Mouse (Mus musculus) v-Abl transformed pro-B cells (cell line): ENCODE data around the gene Rbm5.

Source experiments
- in situ Hi-C, 2 experiments: fragments of 400-800 bp; cut with MboI; formaldehyde crosslinking; loops; one replicate each; pipeline ENCODE4 v1.15.1; 2025; ENCODE audit not compliant: unreplicated experiment in 2 of 2

The Rbm5 gene

GRCm38 (mm10) chr9:107770374-107771290, at the start of gene Rbm5:
Gene Rbm5, minus strand, starts transcription at chr9:107770996.
- in situ Hi-C loops, result loop anchor here (25.0 kb wide), 3 partner anchors 292 to 767 kb away; partner anchors contain the start of gene Amigo3 (in 1 of the 2)

- in situ Hi-C loops, result no loop called here
These were observed 41.3 kb upstream of the Rbm5 start for GRCm38 (mm10) chr9:107812132-107812531.

- in situ Hi-C loops, result no loop called here
These were observed 40.2 kb upstream of the Rbm5 start for GRCm38 (mm10) chr9:107810985-107811384.

DNA sequence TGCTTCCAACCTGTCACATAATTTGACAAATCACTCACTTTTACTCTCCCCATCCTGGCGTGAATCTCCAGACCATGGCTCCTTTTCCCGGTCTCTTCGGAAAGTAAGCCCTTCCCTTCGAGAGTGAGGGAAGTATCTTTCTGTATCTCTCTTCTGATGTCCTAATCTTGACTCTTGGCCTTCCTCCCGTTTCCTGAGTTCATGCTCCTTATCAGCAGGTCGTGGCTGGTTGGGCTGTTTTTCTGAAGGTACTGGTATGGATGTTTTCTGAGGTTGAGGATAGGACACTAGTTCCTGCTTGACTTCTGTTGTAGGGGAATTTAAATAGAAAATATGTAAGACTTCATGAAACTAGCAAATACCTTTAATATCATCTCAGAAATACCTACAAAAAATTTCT, 20.9 kb upstream of the Rbm5 start:
- in situ Hi-C loops, result no loop called here

- in situ Hi-C loops, result no loop called here
These were observed 11.9 kb upstream of the Rbm5 start for GRCm38 (mm10) chr9:107782536-107783203.

GRCm38 (mm10) chr9:107776809-107777208, 6.0 kb upstream of the Rbm5 start:
- in situ Hi-C loops, result no loop called here

- in situ Hi-C loops, result loop anchor here (25.0 kb wide), 3 partner anchors 288 to 763 kb away; partner anchors contain the start of gene Amigo3 (in 1 of the 2)
These were observed 3.6 kb upstream of the Rbm5 start for GRCm38 (mm10) chr9:107774411-107774810.

GRCm38 (mm10) chr9:107771782-107772181, 986 bp upstream of the Rbm5 start:
- in situ Hi-C loops, result loop anchor here (25.0 kb wide), 3 partner anchors 291 to 766 kb away; partner anchors contain the start of gene Amigo3 (in 1 of the 2)

GRCm38 (mm10) chr9:107770037-107770373, 791 bp downstream of the Rbm5 start:
- in situ Hi-C loops, result loop anchor here (25.0 kb wide), 3 partner anchors 292 to 767 kb away; partner anchors contain the start of gene Amigo3 (in 1 of the 2)

GRCm38 (mm10) chr9:107769445-107770000, 1.3 kb downstream of the Rbm5 start:
- in situ Hi-C loops, result loop anchor here (10.0 to 25.0 kb wide), 4 partner anchors 293 to 775 kb away; partner anchors contain the start of gene Amigo3 (in 1 of the 2)

DNA sequence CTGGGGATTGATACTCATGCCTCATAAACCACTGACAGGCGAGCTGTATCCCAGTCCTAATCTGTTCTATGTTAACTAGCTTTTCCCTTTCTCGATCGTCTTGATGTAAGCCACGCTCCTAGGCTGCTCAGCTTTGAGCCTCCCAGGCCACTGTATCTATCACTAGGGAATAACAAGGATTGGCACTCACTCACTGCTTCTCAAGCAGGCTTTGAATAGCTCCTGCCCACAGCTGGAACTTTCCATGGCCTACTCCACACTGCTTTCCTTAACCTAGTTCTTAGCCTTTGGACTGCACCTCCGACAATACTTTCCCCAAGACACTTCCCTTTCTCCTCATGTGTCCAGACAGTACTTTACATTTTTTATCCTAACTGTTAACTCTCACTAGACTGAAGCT, 1.9 kb downstream of the Rbm5 start:
- in situ Hi-C loops, result loop anchor here (10.0 to 25.0 kb wide), 4 partner anchors 293 to 776 kb away; partner anchors contain the start of gene Amigo3 (in 1 of the 2)

GRCm38 (mm10) chr9:107759593-107759992, 11.2 kb downstream of the Rbm5 start:
- in situ Hi-C loops, result loop anchor here (25.0 kb wide), 3 partner anchors 303 to 778 kb away; partner anchors contain the start of gene Amigo3 (in 1 of the 2)

DNA sequence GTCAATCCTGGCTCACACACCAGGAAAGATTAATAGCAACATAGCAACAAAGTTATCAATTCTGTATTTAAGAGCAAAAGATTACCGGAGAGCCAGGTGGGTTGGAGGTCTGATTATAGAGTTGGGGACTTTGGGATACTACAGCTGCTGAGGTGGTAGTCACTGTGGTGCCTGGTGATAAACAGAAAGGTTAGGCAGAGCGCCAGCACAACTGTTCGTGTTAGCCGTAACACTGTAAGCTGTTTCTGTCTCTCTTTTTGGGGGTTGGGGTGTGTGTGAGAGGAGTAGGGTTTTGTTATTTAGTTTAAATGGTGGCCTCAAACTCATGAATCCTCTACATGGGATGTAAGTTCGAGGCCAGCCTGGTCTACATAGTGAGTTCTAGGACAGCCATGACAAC, 20.4 kb downstream of the Rbm5 start:
- in situ Hi-C loops, result loop anchor here (25.0 kb wide), 3 partner anchors 312 to 787 kb away; partner anchors contain the start of gene Amigo3 (in 1 of the 2)

DNA sequence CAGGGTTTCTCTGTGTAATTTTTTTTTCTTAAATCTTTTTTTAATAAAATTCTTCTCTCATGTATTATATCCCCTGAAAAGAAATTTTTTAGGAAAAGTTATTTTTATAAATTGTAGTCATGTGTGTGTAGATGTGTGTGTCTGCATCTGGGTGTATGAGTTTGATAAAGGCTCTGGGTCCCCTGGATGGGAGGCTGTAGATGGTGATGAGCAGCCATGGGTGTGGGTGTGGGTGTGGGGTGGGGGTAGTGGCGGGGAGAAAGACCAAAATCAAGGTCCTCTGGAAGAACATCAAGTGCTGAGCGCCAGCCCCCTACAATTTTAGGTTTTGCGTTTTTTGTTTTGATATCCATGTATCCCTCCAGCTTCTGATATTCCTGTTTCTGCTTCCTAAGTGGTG, 22.7 kb downstream of the Rbm5 start:
- in situ Hi-C loops, result no loop called here

DNA sequence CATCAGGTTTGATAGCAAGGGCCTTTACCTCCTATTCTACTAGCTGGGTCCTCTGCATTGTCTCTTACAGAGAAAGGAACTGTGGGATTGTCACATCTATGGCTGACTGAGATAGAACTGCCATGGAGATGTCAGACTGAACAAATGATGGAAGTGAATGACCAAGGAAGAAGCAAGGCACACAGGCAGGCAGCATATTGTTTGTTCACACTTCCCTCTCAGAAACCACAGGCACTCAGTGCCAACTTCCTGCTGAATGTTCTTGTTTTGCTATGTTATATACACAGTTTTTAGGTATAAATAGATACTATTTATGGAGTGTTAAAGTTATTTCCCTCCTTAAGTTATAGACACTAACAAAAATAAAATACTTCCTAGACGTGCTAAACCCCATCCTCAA, 23.5 kb downstream of the Rbm5 start:
- in situ Hi-C loops, result no loop called here

- in situ Hi-C loops, result no loop called here
These were observed 24.1 kb downstream of the Rbm5 start for GRCm38 (mm10) chr9:107746679-107747078.

- in situ Hi-C loops, result no loop called here
These were observed 26.7 kb downstream of the Rbm5 start for GRCm38 (mm10) chr9:107744061-107744460.

DNA sequence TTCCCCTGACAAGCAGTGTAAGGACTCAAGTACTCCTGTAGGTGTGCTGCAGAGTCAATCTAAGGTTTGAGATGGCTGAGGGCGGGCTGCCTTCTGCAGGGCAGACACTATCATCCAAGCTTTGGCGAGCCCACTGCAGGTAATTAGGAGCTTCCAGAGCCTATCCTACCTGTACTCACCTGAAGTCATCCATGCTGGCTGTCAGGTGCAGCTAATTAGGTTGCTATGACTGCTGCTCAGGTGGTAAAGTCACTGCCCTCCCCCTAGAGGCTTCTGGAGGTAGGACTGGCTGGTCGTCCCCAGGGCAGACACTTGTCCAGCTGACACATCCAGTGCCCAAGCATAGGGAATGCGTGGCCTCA, 32.0 kb downstream of the Rbm5 start:
- in situ Hi-C loops, result loop anchor here (5.0 kb wide), 5 partner anchors 52 to 142 kb away; partner anchors contain the start of gene Sema3b (in 1 of the 2)

GRCm38 (mm10) chr9:107738020-107738840, 32.6 kb downstream of the Rbm5 start:
- in situ Hi-C loops, result loop anchor here (5.0 kb wide), 5 partner anchors 51 to 141 kb away; partner anchors contain the start of gene Sema3b (in 1 of the 2)

- in situ Hi-C loops, result loop anchor here (5.0 kb wide), 5 partner anchors 49 to 139 kb away; partner anchors contain the start of gene Sema3b (in 1 of the 2)
These were observed 34.7 kb downstream of the Rbm5 start for GRCm38 (mm10) chr9:107736185-107736485.
